Comparison of ENCODE assay signal across 9 mouse cellular contexts in the genomic region with DNA sequence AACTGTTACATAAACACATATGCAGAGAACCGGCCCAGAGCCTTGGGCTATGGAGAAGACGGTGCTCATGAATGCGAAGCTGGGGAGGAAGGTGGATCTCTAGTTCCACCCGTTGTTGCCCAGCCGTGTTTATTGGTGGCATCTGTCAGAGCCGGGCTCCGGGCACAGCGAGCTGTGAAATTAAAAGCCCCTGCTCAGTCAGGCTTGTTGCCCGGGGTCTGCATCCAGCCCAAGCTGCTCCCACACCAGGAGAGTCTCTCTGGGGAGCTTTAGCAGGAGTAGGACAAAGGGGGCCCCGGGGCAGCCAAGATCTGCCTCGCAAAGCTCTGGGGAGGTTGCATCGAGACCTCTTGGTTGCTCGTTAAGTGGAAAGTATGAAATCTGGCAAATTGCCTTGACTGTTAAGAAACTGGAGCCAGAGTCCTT. TPM values are rescaled to one million over a fixed set of nuclear protein-coding genes. Genes with fewer than 3 reads are reported as not detected.
A peak's percentile ranks its signal among the peaks of the same experiment; 100 is the strongest.
DNase-seq lines count a peak whose midpoint lies in the region; ATAC-seq and TF ChIP-seq lines count a peak whose summit lies in the region.
"Had no signal": no experiment of that assay in that cellular context is flagged by ENCODE, and none has a peak within 500 bp of the region (broad histone marks: within the 10 kb centered on the region; RNA-seq: fewer than 3 reads in every experiment).

No protein-coding gene starts in this region.

- H3K27me3 ChIP-seq in forebrain, postnatal 0 days (ENCODE audit: insufficient read depth, low read length) = no peaks in the 10 kb centered on the region
- no peaks in the 10 kb centered on the region for H3K27me3 ChIP-seq in kidney, postnatal 0 days (ENCODE audit: insufficient read depth, low read length)
- H3K27me3 ChIP-seq in neural tube, embryonic 13.5 days = no peaks in the 10 kb centered on the region

- no peaks in the 10 kb centered on the region for H3K36me3 ChIP-seq in forebrain, postnatal 0 days (ENCODE audit: insufficient read depth)
- H3K36me3 ChIP-seq in kidney, postnatal 0 days (ENCODE audit: insufficient read depth, low read length) = no peaks in the 10 kb centered on the region
- no peaks in the 10 kb centered on the region; the same call in 1 of the 2 replicates for H3K36me3 ChIP-seq in neural tube, embryonic 13.5 days

- no peak overlapping the region for H3K4me3 ChIP-seq in forebrain, postnatal 0 days (ENCODE audit: low read depth, low read length)
- no peak overlapping the region for H3K4me3 ChIP-seq in kidney, postnatal 0 days (replicated peaks; ENCODE audit: low read depth, low read length)
- H3K4me3 ChIP-seq in neural tube, embryonic 13.5 days = no peak overlapping the region

- no peak for TF ChIP-seq CTCF in forebrain, postnatal 0 days (IDR thresholded peaks at IDR 0.05; ENCODE audit: low read depth)
- TF ChIP-seq CTCF in kidney, postnatal 0 days (IDR thresholded peaks at IDR 0.05; ENCODE audit: low read depth) = no peak

- WGBS in forebrain, postnatal 0 days = 23% methylated on average over 13 of the region's 13 CpGs
- whole genome bisulfite sequencing in kidney, postnatal 0 days = 29% methylated on average over 13 of the region's 13 CpGs
- WGBS in neural tube, embryonic 13.5 days = 27% methylated on average over 13 of the region's 13 CpGs

- no peaks in the 10 kb centered on the region for H3K4me1 ChIP-seq in forebrain, postnatal 0 days (ENCODE audit: insufficient read depth)
- H3K4me1 ChIP-seq in kidney, postnatal 0 days (replicated peaks; ENCODE audit: insufficient read depth, low read length) = peaks cover 18% of the 10 kb centered on the region
- peaks cover 23% of the 10 kb centered on the region for H3K4me1 ChIP-seq in neural tube, embryonic 13.5 days (replicated peaks)

- no peak overlapping the region for H3K27ac ChIP-seq in forebrain, postnatal 0 days (ENCODE audit: low read depth, low read length)
- H3K27ac ChIP-seq in kidney, postnatal 0 days = peak overlapping the region; percentile 68
- H3K27ac ChIP-seq in neural tube, embryonic 13.5 days (replicated peaks) = peak overlapping the region; percentile 84

- 0 out of 2 replicates have a peak, but pooled peaks have one; percentile 30 for ATAC-seq in forebrain, postnatal 0 days
- no peak; the same call in 1 of the 2 replicates for ATAC-seq in kidney, postnatal 0 days (replicated peaks; ENCODE audit: low FRiP score, low read depth)
- ATAC-seq in neural tube, embryonic 13.5 days (ENCODE audit: low read depth) = peak; percentile 60

- H3K4me2 ChIP-seq in forebrain, postnatal 0 days (ENCODE audit: low read depth) = 0 out of 2 replicates have a peak overlapping the region, but pooled peaks have one; percentile 13
- peak overlapping the region; percentile 49 for H3K4me2 ChIP-seq in kidney, postnatal 0 days (ENCODE audit: low read length)
- peak overlapping the region; percentile 44 for H3K4me2 ChIP-seq in neural tube, embryonic 13.5 days

- DNase-seq in left cerebral cortex, postnatal 4 days = peak; percentile 66
- DNase-seq in left cerebral cortex, adult 9 months (ENCODE audit: low spot score in 2 of 2) = no peak
- no peak for DNase-seq in forebrain, postnatal 0 days
- peak; percentile 74 for DNase-seq in kidney, postnatal 0 days (ENCODE audit: low spot score)
- no peak for DNase-seq in gastrocnemius, postnatal 14 days
- DNase-seq in heart, adult 18-20 months = no peak
- DNase-seq: right cerebral cortex, postnatal 25 days; thymus, adult 2 months had no signal

- no peaks in the 10 kb centered on the region for H3K9me3 ChIP-seq in forebrain, postnatal 0 days (ENCODE audit: low read length)
- H3K9me3 ChIP-seq in kidney, postnatal 0 days (replicated peaks; ENCODE audit: low read length) = no peaks in the 10 kb centered on the region
- H3K9me3 ChIP-seq in neural tube, embryonic 13.5 days = no peaks in the 10 kb centered on the region

- no peak overlapping the region for H3K9ac ChIP-seq in forebrain, postnatal 0 days
- H3K9ac ChIP-seq in kidney, postnatal 0 days (ENCODE audit: low read depth, low read length) = 0 out of 2 replicates have a peak overlapping the region, but pooled peaks have one; percentile 29
- H3K9ac ChIP-seq in neural tube, embryonic 13.5 days = peak overlapping the region; percentile 47; the same call in 1 of the 2 replicates

- intact Hi-C loops in left cerebral cortex, postnatal 4 days (cut with DNase I) = loop anchor here (5.0 kb wide), 1 partner anchor 33 kb away; no protein-coding TSS in a partner anchor
- intact Hi-C loops in gastrocnemius, postnatal 14 days (cut with DNase I; ENCODE audit: low total_unique reads) = no loop called here

RNA-seq across cellular contexts. Expression of a gene that starts 22.2 kb away (rescaled TPM):
- 10 to 100 TPM; 44.0 to 48.8 TPM for total RNA-seq in left cerebral cortex, postnatal 4 days (2021)
- 25.3 and 27.0 TPM in 2 replicates for total RNA-seq in forebrain, postnatal 0 days (2014; rRNA removed)
- polyA plus RNA-seq in forebrain, postnatal 0 days (2015; fragmentation: Nextera tagmentation; extraction: Ambion mirVana) = 36.9 and 38.7 TPM in 2 replicates
- polyA plus RNA-seq in kidney, postnatal 0 days (2015; fragmentation: Nextera tagmentation; extraction: Ambion mirVana) = 3.2 and 3.3 TPM in 2 replicates
- 4.2 and 4.4 TPM in 2 replicates for polyA plus RNA-seq in neural tube, embryonic 13.5 days (2015; fragmentation: Nextera tagmentation; extraction: Ambion mirVana)
- under 1 TPM; 0.27 to 0.51 TPM for total RNA-seq in gastrocnemius, postnatal 14 days (2021)
- total RNA-seq in heart, adult 18-20 months (2021) = 1 to 10 TPM in 1 of 2 experiments, under 1 TPM in 1; 0.55 to 2.6 TPM

RNA-seq across cellular contexts. Expression of a gene that starts 31.7 kb away (rescaled TPM):
- total RNA-seq in left cerebral cortex, postnatal 4 days (2021) = 10 to 100 TPM; 38.5 to 43.9 TPM
- 3.9 and 5.6 TPM in 2 replicates for total RNA-seq in forebrain, postnatal 0 days (2014; rRNA removed)
- polyA plus RNA-seq in forebrain, postnatal 0 days (2015; fragmentation: Nextera tagmentation; extraction: Ambion mirVana) = 5.1 and 7.6 TPM in 2 replicates
- 7.0 and 7.1 TPM in 2 replicates for polyA plus RNA-seq in kidney, postnatal 0 days (2015; fragmentation: Nextera tagmentation; extraction: Ambion mirVana)
- polyA plus RNA-seq in neural tube, embryonic 13.5 days (2015; fragmentation: Nextera tagmentation; extraction: Ambion mirVana) = 11.5 and 13.1 TPM in 2 replicates
- 10 to 100 TPM; 10.5 to 11.2 TPM for total RNA-seq in gastrocnemius, postnatal 14 days (2021)
- 10 to 100 TPM; 11.4 to 15.5 TPM for total RNA-seq in heart, adult 18-20 months (2021)

RNA-seq across cellular contexts. Expression of a gene that starts 42.1 kb away (rescaled TPM):
- 10 to 100 TPM; 25.0 to 28.6 TPM for total RNA-seq in left cerebral cortex, postnatal 4 days (2021)
- 18.0 and 18.1 TPM in 2 replicates for total RNA-seq in forebrain, postnatal 0 days (2014; rRNA removed)
- polyA plus RNA-seq in forebrain, postnatal 0 days (2015; fragmentation: Nextera tagmentation; extraction: Ambion mirVana) = 21.2 and 22.2 TPM in 2 replicates
- polyA plus RNA-seq in kidney, postnatal 0 days (2015; fragmentation: Nextera tagmentation; extraction: Ambion mirVana) = 12.5 and 12.6 TPM in 2 replicates
- 18.2 and 20.5 TPM in 2 replicates for polyA plus RNA-seq in neural tube, embryonic 13.5 days (2015; fragmentation: Nextera tagmentation; extraction: Ambion mirVana)
- total RNA-seq in gastrocnemius, postnatal 14 days (2021) = 10 to 100 TPM; 11.9 TPM
- 10 to 100 TPM; 10.1 to 10.3 TPM for total RNA-seq in heart, adult 18-20 months (2021)

RNA-seq across cellular contexts. Expression of a gene that starts 58.9 kb away (rescaled TPM):
- total RNA-seq in left cerebral cortex, postnatal 4 days (2021) = 10 to 100 TPM; 34.9 to 39.3 TPM
- 37.4 and 39.5 TPM in 2 replicates for total RNA-seq in forebrain, postnatal 0 days (2014; rRNA removed)
- polyA plus RNA-seq in forebrain, postnatal 0 days (2015; fragmentation: Nextera tagmentation; extraction: Ambion mirVana) = 72.3 and 79.4 TPM in 2 replicates
- polyA plus RNA-seq in kidney, postnatal 0 days (2015; fragmentation: Nextera tagmentation; extraction: Ambion mirVana) = 77.4 and 78.7 TPM in 2 replicates
- 66.9 and 67.9 TPM in 2 replicates for polyA plus RNA-seq in neural tube, embryonic 13.5 days (2015; fragmentation: Nextera tagmentation; extraction: Ambion mirVana)
- 10 to 100 TPM; 19.2 to 19.5 TPM for total RNA-seq in gastrocnemius, postnatal 14 days (2021)
- total RNA-seq in heart, adult 18-20 months (2021) = 10 to 100 TPM; 12.9 to 17.0 TPM

Comparison
In these comparisons a context has a peak if more than half of its experiments do, and no peak if none do; other contexts are left out.
1. DNase-seq: peak in left cerebral cortex, postnatal 4 days (single experiment) and kidney, postnatal 0 days (single experiment); none in left cerebral cortex, adult 9 months (0 of 2), forebrain, postnatal 0 days (single experiment), gastrocnemius, postnatal 14 days (single experiment) and heart, adult 18-20 months (0 of 2).
2. Peak in every context shown above with its lines, with median percentiles within 50 percentile points of each other: H3K4me2 ChIP-seq.